Mouse (Mus musculus) bone marrow, adult 2 months (tissue): ENCODE data around the gene D030056L22Rik. TPM values are rescaled to one million over a fixed set of nuclear protein-coding genes. Genes with fewer than 3 reads are reported as not detected.
A peak's percentile ranks its signal among the peaks of the same experiment; 100 is the strongest.

Source experiments
- H3K27ac ChIP-seq: fragments of 200-500 bp; 2 replicates; pipeline ENCODE4 v1.5.1; 2012; ENCODE audit warnings: low read depth, mild to moderate bottlenecking, control low read depth, inconsistent platforms, low read length; ENCODE audit not compliant: control insufficient read depth, poor library complexity, insufficient read depth
- H3K4me1 ChIP-seq: fragments of 200-500 bp; 2 replicates; pipeline ENCODE4 v1.6.1; 2011; ENCODE audit warnings: low read length; ENCODE audit not compliant: control insufficient read depth, insufficient read depth
- H3K4me3 ChIP-seq: fragments of 200-500 bp; replicated peaks from 2 replicates; pipeline ENCODE3; 2011; ENCODE audit warnings: mild to moderate bottlenecking, low read depth, low read length, control low read depth; ENCODE audit not compliant: control insufficient read depth
- CTCF ChIP-seq: fragments of 200-500 bp; IDR thresholded peaks from 2 replicates; pipeline ENCODE4 v1.5.1; 2011; ENCODE audit warnings: low read length, control low read depth; ENCODE audit not compliant: control insufficient read depth, insufficient read depth
- POLR2A ChIP-seq: fragments of 200-500 bp; IDR thresholded peaks from 2 replicates; pipeline ENCODE4 v1.6.1; 2011; ENCODE audit warnings: low read depth, mild to moderate bottlenecking, control low read depth, low read length, borderline replicate concordance; ENCODE audit not compliant: control insufficient read depth
- WGBS: fragments of 180-500 bp; shearing (Covaris S2); methylation state at CpG from one replicate; pipeline ENCODE4 v1.1.7; 2018; 5-methylcytosine and 5-hydroxymethylcytosine counted together
- polyA plus RNA-seq: library from polyadenylated mRNA; stranded (reverse); fragments of >200 nt; gene quantifications from 2 replicates; pipeline ENCODE4 v1.2.4, GENCODE M21; 2011; ENCODE audit warnings: low replicate concordance; ENCODE audit not compliant: missing spikeins, insufficient read depth, insufficient read length

D030056L22Rik gene
- polyA plus RNA-seq, result 27.6 and 35.6 TPM in 2 replicates

DNA sequence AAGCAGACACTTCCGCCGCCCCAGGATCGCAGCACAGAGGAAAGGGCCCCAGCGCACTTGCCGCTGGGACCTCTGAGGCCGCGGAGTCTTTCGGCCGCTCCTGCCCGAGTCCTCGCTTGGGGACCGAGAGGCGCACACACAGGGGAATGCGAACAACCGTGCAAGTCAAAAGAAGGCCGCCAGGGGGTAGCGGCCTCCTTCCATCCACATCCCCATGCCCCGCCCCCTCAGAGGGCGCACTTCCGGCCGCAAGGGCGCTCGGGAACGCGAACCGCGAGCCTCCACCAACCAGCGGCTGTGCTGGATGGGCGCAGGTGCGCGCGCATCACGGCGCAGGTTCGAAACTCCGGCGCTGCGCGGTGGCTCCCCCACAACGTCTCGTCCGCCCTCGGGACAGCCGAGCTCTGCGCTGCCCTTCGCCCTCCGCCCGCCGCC lies at the start of gene D030056L22Rik:
Gene D030056L22Rik (plus strand): TSS at position 328 of the 435 bp plus-strand sequence.
- WGBS, result under 1% methylated on average over 49 of the region's 49 CpGs
- Histone ChIP-seq H3K4me1 (no peaks in the 10 kb centered on the region; the same call in 1 of the 2 replicates), H3K27ac (peak within 1 kb of the TSS; percentile 98), H3K4me3 (peak within 1 kb of the TSS; percentile 87)
- peak; percentile 76 for TF ChIP-seq POLR2A
- TF ChIP-seq CTCF, result peak; percentile 64; the same call in 1 of the 2 replicates

DNA sequence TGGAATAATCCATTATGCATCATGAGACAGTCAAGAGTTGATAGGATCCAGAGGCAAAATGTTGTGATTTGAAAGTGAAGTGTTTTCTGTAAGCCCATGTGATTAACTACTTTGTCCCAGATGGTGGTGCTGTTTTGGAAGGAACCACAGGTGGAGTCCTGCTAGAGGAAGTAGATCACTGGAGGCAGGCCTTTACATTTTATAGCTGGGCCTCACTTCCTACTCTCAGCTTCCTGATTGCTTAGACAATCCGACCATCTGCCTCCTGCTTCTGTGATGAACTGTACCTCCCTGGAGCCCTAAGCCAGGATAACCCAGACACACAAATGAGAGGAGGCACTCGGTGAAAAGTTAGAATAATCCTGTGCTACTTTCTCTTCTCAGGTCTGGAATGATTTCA lies 49.1 kb upstream of the D030056L22Rik start:
- WGBS, result 42% methylated on average over 2 of the region's 2 CpGs
- H3K4me3 ChIP-seq, result no peak overlapping the region
- TF ChIP-seq CTCF (no peak), POLR2A (no peak)
- no peak overlapping the region for H3K27ac ChIP-seq
- no peaks in the 10 kb centered on the region; the same call in 1 of the 2 replicates for H3K4me1 ChIP-seq

DNA sequence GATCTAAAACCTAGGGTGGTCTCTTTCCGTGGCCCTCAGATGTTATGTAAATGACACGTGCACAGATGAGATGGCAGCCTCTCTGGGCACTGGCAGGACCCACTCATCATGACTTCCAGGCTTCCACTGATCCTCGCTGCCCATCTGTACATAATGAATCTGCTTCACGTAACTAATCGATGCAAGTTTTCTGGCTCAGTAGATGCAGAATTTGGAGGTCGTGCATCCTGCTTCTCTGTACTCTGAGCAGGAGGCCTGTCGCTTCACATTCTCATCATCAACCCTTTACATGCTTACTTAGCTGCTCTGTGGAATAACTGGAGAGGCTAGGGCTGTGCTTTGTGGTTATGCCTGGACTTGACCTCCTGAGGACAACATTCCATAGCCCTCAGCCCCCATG lies 46.0 kb upstream of the D030056L22Rik start:
- TF ChIP-seq POLR2A (no peak), CTCF (no peak)
- Histone ChIP-seq H3K4me3 (no peak overlapping the region), H3K4me1 (no peaks in the 10 kb centered on the region; the same call in 1 of the 2 replicates), H3K27ac (no peak overlapping the region)
- WGBS, result 87% methylated on average over 7 of the region's 7 CpGs

DNA sequence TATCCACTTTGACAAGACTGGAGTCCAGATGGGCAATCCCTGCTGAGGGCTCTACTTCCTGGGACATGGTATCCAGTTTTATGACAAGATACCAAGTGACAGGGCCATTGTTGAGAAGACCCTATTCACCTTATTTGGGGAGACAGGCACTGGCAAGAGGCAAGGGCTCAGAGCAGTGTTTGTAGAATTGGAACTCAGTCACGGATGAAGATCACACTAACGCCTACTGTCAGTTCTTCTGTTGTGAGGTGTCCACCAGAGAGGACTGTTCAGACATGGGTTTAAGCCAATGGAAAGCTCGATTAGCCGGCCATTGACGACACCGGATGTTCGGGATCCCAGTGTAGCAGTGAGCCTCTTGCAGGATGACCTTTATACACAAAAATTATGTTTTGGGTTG lies 43.4 kb upstream of the D030056L22Rik start:
- Histone ChIP-seq H3K27ac (no peak overlapping the region), H3K4me3 (no peak overlapping the region), H3K4me1 (no peaks in the 10 kb centered on the region; the same call in 1 of the 2 replicates)
- 95% methylated on average over 7 of the region's 7 CpGs for WGBS
- TF ChIP-seq POLR2A (no peak), CTCF (no peak)

DNA sequence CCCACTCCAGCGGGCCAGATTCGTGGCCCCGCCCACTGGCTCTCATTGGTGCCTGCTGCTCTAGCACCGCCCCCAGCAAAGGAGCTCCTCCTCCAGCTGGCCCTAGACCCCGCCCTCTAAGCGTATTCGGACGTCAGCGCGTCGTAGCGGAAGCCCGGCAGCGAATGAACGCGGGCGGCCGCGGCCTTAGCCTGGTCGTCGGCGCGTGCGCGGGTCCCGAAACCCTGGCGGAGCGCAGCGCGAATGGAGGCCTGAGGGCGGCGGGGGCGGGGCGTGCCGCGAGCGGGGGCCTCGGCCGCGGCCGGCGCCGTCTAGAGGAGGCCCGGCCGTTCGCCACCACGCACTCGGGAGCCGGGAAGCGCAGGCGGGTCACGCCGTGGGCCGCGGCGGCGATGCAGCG lies 42.4 kb upstream of the D030056L22Rik start, which contains the start of gene Carnmt1:
Gene Carnmt1 (plus strand): TSS at position 157 of the 400 bp plus-strand sequence.
- Histone ChIP-seq H3K4me1 (no peaks in the 10 kb centered on the region; the same call in 1 of the 2 replicates), H3K4me3 (peak within 1 kb of the TSS; percentile 85), H3K27ac (peak within 1 kb of the TSS; percentile 73)
- no peak for TF ChIP-seq CTCF
- TF ChIP-seq POLR2A, result no peak
- WGBS, result under 1% methylated on average over 46 of the region's 58 CpGs

DNA sequence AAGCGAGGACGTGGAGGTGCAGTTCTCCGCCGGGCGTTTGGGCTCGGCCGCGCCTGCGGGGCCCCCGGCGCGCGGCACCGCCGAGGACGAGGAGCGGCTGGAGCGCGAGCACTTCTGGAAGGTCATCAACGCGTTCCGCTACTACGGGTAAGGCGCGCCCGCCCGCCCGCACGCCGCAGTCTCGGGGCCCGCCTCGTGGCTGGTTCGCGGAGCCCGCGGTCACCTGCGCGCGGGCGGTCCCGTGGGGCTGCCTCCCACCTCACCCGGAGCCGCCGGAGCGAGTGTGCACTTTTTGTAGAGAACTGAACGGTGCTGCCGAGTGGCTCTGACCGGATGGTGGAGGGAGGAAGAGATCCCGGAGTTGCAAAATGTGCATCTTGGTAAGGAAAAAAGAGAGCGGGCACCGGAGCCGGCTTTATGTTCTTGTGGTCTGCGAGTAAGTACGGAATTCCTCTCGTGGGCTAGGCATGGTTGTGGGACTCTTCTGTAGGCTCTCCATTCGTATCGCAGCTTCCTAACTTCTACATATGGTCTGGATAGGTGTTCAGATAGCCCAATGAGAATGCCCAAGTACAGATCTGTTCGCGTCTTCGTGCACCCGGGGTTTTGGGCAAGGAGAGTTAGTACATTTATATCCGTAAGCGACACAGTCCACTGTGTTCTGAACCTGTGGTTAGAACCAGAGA lies 41.8 kb upstream of the D030056L22Rik start:
- WGBS, result under 1% methylated on average over 63 of the region's 64 CpGs
- no peak for TF ChIP-seq CTCF
- TF ChIP-seq POLR2A, result no peak
- Histone ChIP-seq H3K4me3 (peak overlapping the region; percentile 85), H3K27ac (peak overlapping the region; percentile 73), H3K4me1 (no peaks in the 10 kb centered on the region; the same call in 1 of the 2 replicates)

DNA sequence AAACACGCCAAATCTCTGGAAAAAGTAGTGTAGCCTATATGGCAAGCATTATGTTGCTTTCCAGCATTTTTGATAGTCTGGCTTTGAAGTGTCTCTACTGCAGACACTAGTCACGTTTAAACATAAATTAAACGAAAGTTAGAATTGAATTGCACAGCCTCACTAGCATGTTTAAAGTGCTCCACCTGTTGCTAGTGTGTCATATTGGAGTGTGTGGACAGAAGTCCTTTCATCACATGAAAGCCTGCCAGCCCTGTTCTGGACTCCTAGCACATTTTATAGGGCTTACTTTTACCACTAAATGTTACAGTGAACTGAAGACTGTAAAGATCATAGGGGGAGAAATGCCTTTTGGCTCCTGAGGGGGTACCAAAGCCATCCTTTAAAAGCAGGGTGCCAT lies 40.5 kb upstream of the D030056L22Rik start:
- 56% methylated on average over 3 of the region's 3 CpGs for WGBS
- TF ChIP-seq POLR2A, result no peak
- no peak for TF ChIP-seq CTCF
- Histone ChIP-seq H3K27ac (no peak overlapping the region), H3K4me1 (no peaks in the 10 kb centered on the region; the same call in 1 of the 2 replicates), H3K4me3 (no peak overlapping the region)

DNA sequence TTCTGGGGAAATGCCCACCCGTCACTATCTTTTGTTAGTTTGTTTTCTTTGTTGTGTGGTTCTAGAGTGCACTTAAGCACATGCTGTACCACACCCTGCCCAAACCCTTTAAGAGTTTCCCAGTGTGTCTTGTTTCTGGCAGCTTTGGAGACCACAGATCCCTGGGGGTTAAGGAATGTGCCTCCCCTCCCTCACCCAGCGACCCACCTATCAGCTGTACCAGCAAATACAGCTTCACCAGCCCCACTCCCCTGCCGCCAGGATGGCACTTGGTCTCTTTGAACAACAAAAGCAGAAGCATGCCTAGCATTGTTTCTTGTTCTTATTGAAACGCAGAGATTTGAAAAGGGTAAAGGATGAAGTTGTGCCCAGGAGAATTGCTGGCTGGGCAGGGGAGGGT lies 39.9 kb upstream of the D030056L22Rik start:
- no peaks in the 10 kb centered on the region; the same call in 1 of the 2 replicates for H3K4me1 ChIP-seq
- H3K4me3 ChIP-seq, result no peak overlapping the region
- TF ChIP-seq POLR2A, result no peak
- no peak for TF ChIP-seq CTCF
- H3K27ac ChIP-seq, result no peak overlapping the region
- WGBS, result 75% methylated on average over 4 of the region's 4 CpGs
